Mouse (Mus musculus) liver, postnatal 0 days (tissue): ENCODE measurements at regions not wholly inside any gene's neighbourhood (a gene's known extent, or its start where the extent isn't known, plus 50 kb on each side); places are given as distances from the start of the nearest gene placed in this dataset.

Experiments used
- ATAC-seq: fragments of 200-750 bp; cut with Nextera tagmentation; 2 replicates; pipeline ENCODE4 v1.8.0; 2017; ENCODE audit warnings: mild to moderate bottlenecking, moderate library complexity
- DNase-seq: peaks from one replicate; pipeline ENCODE4 v3.0.0-alpha.2; 2016
- H3K27ac ChIP-seq: fragments of 300-500 bp; sonication (generic); 2 replicates; pipeline ENCODE4 v1.5.1; 2014; ENCODE audit warnings: antibody characterized with exemption, moderate library complexity, mild to moderate bottlenecking, low read depth
- H3K27me3 ChIP-seq: fragments of 300-500 bp; sonication (generic); 2 replicates; pipeline ENCODE4 v1.6.1; 2014; ENCODE audit warnings: low read length, control low read depth, mixed read lengths; ENCODE audit not compliant: insufficient read depth
- H3K36me3 ChIP-seq: fragments of 300-500 bp; sonication (generic); replicated peaks from 2 replicates; pipeline ENCODE4 v1.6.1; 2014; ENCODE audit warnings: mild to moderate bottlenecking, control low read depth, low read length, moderate library complexity, mixed read lengths; ENCODE audit not compliant: insufficient read depth
- H3K4me1 ChIP-seq: fragments of 300-500 bp; sonication (generic); 2 replicates; pipeline ENCODE4 v1.6.1; 2014; ENCODE audit warnings: antibody characterized with exemption, mild to moderate bottlenecking, control low read depth; ENCODE audit not compliant: insufficient read depth
- H3K4me2 ChIP-seq: fragments of 300-500 bp; sonication (generic); 2 replicates; pipeline ENCODE4 v1.6.1; 2014; ENCODE audit warnings: low read depth, mild to moderate bottlenecking, low read length, moderate library complexity, mixed read lengths
- H3K4me3 ChIP-seq: fragments of 300-500 bp; sonication (generic); 2 replicates; pipeline ENCODE4 v1.5.1; 2014; ENCODE audit warnings: low read depth, low read length
- H3K9ac ChIP-seq: fragments of 300-500 bp; sonication (generic); replicated peaks from 2 replicates; pipeline ENCODE4 v1.6.1; 2014; ENCODE audit warnings: mild to moderate bottlenecking, moderate library complexity
- H3K9me3 ChIP-seq: fragments of 300-500 bp; sonication (generic); 2 replicates; pipeline ENCODE4 v1.6.1; 2016; ENCODE audit warnings: mild to moderate bottlenecking, control low read depth, low read length, mixed read lengths
- CTCF ChIP-seq: sonication (generic); IDR thresholded peaks from 2 replicates; pipeline ENCODE4 v1.5.1; 2016; ENCODE audit warnings: antibody characterized with exemption, low read depth
- EP300 ChIP-seq: IDR thresholded peaks from 2 replicates; pipeline ENCODE4 v1.6.1; 2016; ENCODE audit warnings: antibody characterized with exemption, low read depth, mild to moderate bottlenecking
- WGBS: fragments of 180-500 bp; shearing (Covaris S2); extraction: QIAGEN DNeasy Blood & Tissue Kit; methylation state at CpG from one replicate; pipeline ENCODE4 v1.1.7; 2014; ENCODE audit not compliant: insufficient replicate concordance; 5-methylcytosine and 5-hydroxymethylcytosine counted together

DNA sequence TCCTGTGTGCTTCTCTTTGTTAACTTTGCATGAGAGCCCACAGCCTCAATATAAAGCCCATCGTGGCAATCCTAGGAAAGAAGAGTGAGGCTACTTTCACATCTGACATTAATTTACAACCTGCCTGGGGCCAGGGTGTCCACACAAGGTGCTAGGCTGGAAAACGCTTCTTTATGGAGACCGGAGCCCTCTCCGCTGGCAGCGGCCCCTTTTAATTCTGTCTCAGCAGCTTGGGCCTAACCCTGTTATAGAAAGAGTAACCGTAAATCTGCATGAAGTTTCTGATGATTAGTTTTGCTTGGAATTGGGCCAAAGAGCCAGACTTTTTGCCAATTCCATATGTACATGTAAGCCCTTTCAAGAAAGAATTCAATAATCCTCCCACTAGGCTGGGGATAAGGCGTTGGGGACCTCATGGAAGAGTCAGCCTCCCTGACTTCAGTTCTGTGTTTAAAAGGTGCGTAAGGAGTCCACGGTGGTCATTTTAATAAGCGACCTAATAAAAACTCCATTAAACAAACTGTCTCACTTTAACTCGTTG lies 304.2 kb upstream of the Dynlrb2 start:
- Histone ChIP-seq H3K4me3 (no peak overlapping the region), H3K27ac (no peak overlapping the region), H3K36me3 (no peaks in the 10 kb centered on the region), H3K4me1 (no peaks in the 10 kb centered on the region), H3K4me2 (no peak overlapping the region), H3K9me3 (no peaks in the 10 kb centered on the region), H3K9ac (no peak overlapping the region), H3K27me3 (no peaks in the 10 kb centered on the region)
- 78% methylated on average over 11 of the region's 11 CpGs for WGBS
- no peak for DNase-seq
- ATAC-seq: no peak
- TF ChIP-seq EP300 (no peak), CTCF (no peak)

DNA sequence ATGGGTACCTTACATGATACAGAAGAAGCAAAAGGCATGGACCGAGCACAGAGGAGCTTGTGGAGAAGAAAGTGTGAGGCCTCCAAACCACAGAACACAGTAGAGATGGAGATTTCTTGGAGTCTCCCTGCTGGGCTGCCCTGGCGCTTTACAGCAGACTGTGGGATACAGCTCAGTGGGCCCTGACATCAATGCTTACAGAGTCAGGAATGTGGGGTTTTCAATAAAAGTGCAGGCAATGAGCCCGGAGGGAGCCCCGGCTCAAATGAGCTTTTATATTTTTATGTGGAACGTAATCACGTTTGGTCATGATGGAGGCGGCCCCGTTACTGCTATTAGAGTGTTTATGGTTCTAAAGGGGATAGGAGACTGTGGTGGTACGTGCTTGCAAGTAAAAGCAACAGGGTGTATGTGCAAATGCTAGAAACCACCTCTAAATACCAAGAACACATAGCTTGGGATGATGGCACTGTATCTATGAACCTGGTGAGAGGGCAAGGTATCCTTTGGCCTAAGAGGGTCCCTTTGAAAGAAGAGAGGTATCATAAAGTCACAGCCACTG lies 308.1 kb upstream of the Dynlrb2 start:
- no peaks in the 10 kb centered on the region for H3K27me3 ChIP-seq
- no peak overlapping the region for H3K4me2 ChIP-seq
- H3K9me3 ChIP-seq: no peaks in the 10 kb centered on the region
- no peak overlapping the region for H3K9ac ChIP-seq
- 79% methylated on average over 9 of the region's 9 CpGs for WGBS
- no peaks in the 10 kb centered on the region for H3K4me1 ChIP-seq
- no peak overlapping the region for H3K4me3 ChIP-seq
- no peak for TF ChIP-seq CTCF
- TF ChIP-seq EP300: no peak
- no peak overlapping the region for H3K27ac ChIP-seq
- DNase-seq (no peak), ATAC-seq (no peak)
- H3K36me3 ChIP-seq: no peaks in the 10 kb centered on the region

DNA sequence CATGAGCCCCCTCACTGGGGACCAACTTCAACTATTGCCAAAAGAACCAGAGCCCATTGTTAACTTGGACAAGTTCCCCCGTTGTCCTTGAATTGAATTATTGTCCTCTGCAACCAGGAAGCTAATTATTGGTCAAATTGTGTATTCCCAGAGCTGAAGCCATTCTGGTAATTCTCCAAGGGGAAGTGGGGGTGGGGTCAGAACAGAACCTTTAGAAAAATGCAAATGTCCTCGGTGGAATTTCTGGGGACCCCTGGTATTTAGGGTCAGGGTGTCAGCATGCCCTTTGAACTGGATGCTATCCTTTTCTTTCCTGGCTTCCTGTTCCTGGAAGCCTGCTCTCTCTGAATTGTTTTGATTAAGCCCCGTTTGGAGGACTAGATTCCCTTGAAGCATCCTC lies 312.7 kb upstream of the Dynlrb2 start:
- H3K9me3 ChIP-seq: no peaks in the 10 kb centered on the region
- H3K27ac ChIP-seq: no peak overlapping the region
- H3K9ac ChIP-seq: no peak overlapping the region
- no peak overlapping the region for H3K4me3 ChIP-seq
- DNase-seq: no peak
- no peaks in the 10 kb centered on the region for H3K36me3 ChIP-seq
- WGBS: 19% methylated on average over 3 of the region's 3 CpGs
- no peak overlapping the region for H3K4me2 ChIP-seq
- no peak for ATAC-seq
- H3K4me1 ChIP-seq: no peaks in the 10 kb centered on the region
- no peak for TF ChIP-seq EP300
- no peak for TF ChIP-seq CTCF
- H3K27me3 ChIP-seq: no peaks in the 10 kb centered on the region

DNA sequence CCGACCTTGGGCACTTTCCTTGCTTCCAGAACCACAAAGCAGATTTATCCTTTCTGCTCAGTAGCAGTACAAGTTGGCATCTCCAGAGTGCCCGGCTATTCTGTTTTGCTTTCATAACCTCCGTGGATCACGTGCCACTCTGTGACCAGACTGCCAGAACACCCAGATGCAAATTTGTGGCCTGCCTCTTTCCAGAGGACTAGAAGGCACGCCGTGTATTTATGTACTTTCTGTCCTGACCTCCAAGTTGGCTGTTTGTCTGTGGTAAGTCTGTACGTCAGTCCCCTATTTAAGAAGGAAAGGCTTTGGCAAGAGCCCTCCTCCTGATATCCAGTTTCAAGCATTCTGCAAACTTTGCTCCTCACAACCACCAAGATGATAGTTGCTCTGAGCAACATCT lies 319.6 kb upstream of the Dynlrb2 start:
- TF ChIP-seq EP300 (no peak), CTCF (no peak)
- Histone ChIP-seq H3K27me3 (no peaks in the 10 kb centered on the region), H3K27ac (no peak overlapping the region), H3K4me1 (no peaks in the 10 kb centered on the region), H3K9ac (no peak overlapping the region), H3K4me2 (no peak overlapping the region), H3K9me3 (no peaks in the 10 kb centered on the region), H3K4me3 (no peak overlapping the region), H3K36me3 (no peaks in the 10 kb centered on the region)
- no peak for DNase-seq
- ATAC-seq: no peak
- WGBS: 77% methylated on average over 7 of the region's 7 CpGs

DNA sequence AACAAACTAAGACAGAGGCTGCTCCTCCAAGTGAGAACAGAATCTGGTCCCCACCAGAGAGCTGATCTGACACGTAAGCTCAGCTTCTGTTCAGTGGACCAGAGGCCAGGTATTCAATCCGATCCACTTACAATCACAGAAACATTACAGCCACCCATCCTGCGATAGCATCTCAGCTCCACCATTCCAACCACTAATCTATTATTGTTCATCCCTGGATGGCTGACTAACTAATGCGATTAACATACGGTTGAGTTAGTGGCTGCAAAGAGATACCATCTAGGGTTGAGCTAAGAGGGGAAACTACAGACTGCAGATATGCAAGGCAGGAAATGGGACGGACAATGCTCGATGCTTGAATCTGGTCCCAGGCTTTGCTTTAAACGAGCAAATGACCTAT lies 320.5 kb upstream of the Dynlrb2 start:
- ATAC-seq: no peak
- Histone ChIP-seq H3K36me3 (no peaks in the 10 kb centered on the region), H3K9me3 (no peaks in the 10 kb centered on the region), H3K9ac (no peak overlapping the region), H3K27me3 (no peaks in the 10 kb centered on the region), H3K27ac (no peak overlapping the region), H3K4me3 (no peak overlapping the region), H3K4me2 (no peak overlapping the region), H3K4me1 (no peaks in the 10 kb centered on the region)
- 42% methylated on average over 8 of the region's 8 CpGs for WGBS
- no peak for DNase-seq
- TF ChIP-seq CTCF (no peak), EP300 (no peak)

DNA sequence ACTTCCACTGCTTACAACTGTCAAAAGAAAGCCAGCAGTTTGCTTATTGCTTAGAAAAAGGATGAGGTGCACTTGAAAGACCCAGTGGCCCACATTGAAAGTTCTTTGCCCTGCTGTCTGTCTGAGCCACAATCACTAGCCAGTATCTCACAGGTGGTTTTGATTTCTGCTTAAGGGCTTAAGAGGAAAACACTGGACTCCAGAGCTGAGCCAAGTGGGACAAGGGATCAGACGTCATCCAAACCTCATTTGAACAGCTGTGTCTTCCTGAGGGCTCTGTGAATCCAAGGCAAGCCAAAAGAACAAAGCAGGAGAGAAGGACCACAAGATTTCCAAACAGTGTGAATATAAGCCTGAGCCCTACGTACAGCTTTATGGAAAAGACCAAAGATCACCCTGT lies 326.8 kb upstream of the Dynlrb2 start:
- Histone ChIP-seq H3K9ac (no peak overlapping the region), H3K27ac (no peak overlapping the region), H3K4me1 (peaks cover 2% of the 10 kb centered on the region; the same call in 1 of the 2 replicates), H3K27me3 (no peaks in the 10 kb centered on the region), H3K4me3 (no peak overlapping the region), H3K4me2 (no peak overlapping the region), H3K36me3 (no peaks in the 10 kb centered on the region), H3K9me3 (no peaks in the 10 kb centered on the region)
- no peak for TF ChIP-seq EP300
- TF ChIP-seq CTCF: no peak
- no peak for DNase-seq
- WGBS: 66% methylated on average over 2 of the region's 2 CpGs
- ATAC-seq: no peak
